Mouse (Mus musculus) embryonic fibroblast, embryonic 13.5 days (primary cell): Measurements from ENCODE around the gene Cemip.

Experiments used
- CTCF ChIP-seq: IDR thresholded peaks from 2 replicates; pipeline ENCODE4 v1.5.1; 2011; ENCODE audit warnings: mild to moderate bottlenecking, control low read depth, low read length, moderate library complexity, borderline replicate concordance; ENCODE audit not compliant: insufficient read depth
- POLR2A ChIP-seq: IDR thresholded peaks from 2 replicates; pipeline ENCODE4 v1.6.1; 2011; ENCODE audit warnings: low read depth, mild to moderate bottlenecking, control low read depth, low read length, moderate library complexity

GRCm38 (mm10) chr7:84028368-84028767 lies 57.9 kb downstream of the Cemip start:
- no peak for TF ChIP-seq CTCF
- no peak for TF ChIP-seq POLR2A
